ENCODE assay signal across 13 mouse cellular contexts in the genomic region with DNA sequence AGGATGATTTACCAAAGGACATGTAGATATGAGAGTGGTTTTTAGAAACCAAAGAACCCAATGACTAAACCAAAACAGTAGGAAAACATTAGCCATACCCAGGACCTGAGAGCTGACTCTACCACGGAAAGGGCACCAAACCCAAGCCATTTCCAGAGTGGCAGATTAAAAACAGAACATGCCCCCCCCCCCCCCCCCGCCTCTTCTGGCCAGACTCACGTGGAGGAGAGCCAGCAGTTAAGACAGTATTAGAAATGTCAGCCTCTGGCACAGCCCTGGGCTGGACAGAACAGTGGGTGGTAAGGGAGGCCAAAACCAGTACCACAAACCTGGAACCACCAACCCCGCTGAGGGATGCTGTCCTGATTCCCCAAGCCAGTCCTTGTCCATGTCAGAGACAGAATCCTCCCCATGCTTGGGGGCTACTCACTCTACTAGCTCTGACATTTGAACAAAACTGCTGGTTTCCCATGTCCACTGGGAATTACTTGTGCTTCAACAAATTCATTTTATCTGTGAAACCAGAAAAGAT.
"Had no signal": no experiment of that assay in that cellular context is flagged by ENCODE, and none has a peak within 500 bp of the region (broad histone marks: within the 10 kb centered on the region; RNA-seq: fewer than 3 reads in every experiment).

No protein-coding gene starts in this region.

- DNase-seq: kidney, postnatal 36 days; layer of hippocampus, postnatal 36 days; liver, embryonic 13.5 days; lung, adult 2 months; lung, postnatal 14 days; lung, postnatal 4 days; midbrain, embryonic 14.5 days; thymus, adult 2 months; thymus, postnatal 14 days; thymus, postnatal 4 days had no signal

- H3K27me3 ChIP-seq: liver, embryonic 13.5 days had no signal

- H3K4me1 ChIP-seq: liver, embryonic 13.5 days had no signal

- H3K4me2 ChIP-seq: liver, embryonic 13.5 days; midbrain, embryonic 11.5 days had no signal

- H3K9me3 ChIP-seq: liver, embryonic 13.5 days had no signal

- H3K27ac ChIP-seq: left cerebral cortex, adult 2 months; liver, embryonic 13.5 days; stomach, postnatal 0 days had no signal

- H3K36me3 ChIP-seq: liver, embryonic 13.5 days had no signal

- H3K4me3 ChIP-seq: left cerebral cortex, adult 2 months; liver, embryonic 13.5 days had no signal

- H3K9ac ChIP-seq: liver, embryonic 13.5 days had no signal
